Mouse (Mus musculus) liver, embryonic 15.5 days (tissue): ENCODE data around the gene Rsph6a. TPM values are rescaled to one million over a fixed set of nuclear protein-coding genes. Genes with fewer than 3 reads are reported as not detected.

Experiments
- ATAC-seq: fragments of 200-750 bp; cut with Nextera tagmentation; 2 replicates; pipeline ENCODE4 v1.8.0; 2017; ENCODE audit warnings: moderate number of reproducible peaks, mild to moderate bottlenecking, moderate library complexity; ENCODE audit not compliant: insufficient read depth
- H3K27ac ChIP-seq: fragments of 300-500 bp; sonication (generic); replicated peaks from 2 replicates; pipeline ENCODE4 v1.5.1; 2015; ENCODE audit warnings: mild to moderate bottlenecking, inconsistent platforms
- H3K27me3 ChIP-seq: fragments of 300-500 bp; sonication (generic); 2 replicates; pipeline ENCODE4 v1.6.1; 2015; ENCODE audit warnings: mild to moderate bottlenecking, inconsistent platforms
- H3K36me3 ChIP-seq: fragments of 300-500 bp; sonication (generic); replicated peaks from 2 replicates; pipeline ENCODE4 v1.6.1; 2015; ENCODE audit warnings: moderate library complexity, mild to moderate bottlenecking, inconsistent platforms
- H3K4me1 ChIP-seq: fragments of 300-500 bp; sonication (generic); replicated peaks from 2 replicates; pipeline ENCODE4 v1.6.1; 2015; ENCODE audit warnings: inconsistent platforms
- H3K4me2 ChIP-seq: fragments of 300-500 bp; sonication (generic); 2 replicates; pipeline ENCODE4 v1.6.1; 2015; ENCODE audit warnings: moderate library complexity, mild to moderate bottlenecking, inconsistent platforms
- H3K4me3 ChIP-seq: fragments of 300-500 bp; sonication (generic); replicated peaks from 2 replicates; pipeline ENCODE4 v1.5.1; 2015; ENCODE audit warnings: mild to moderate bottlenecking, inconsistent platforms
- H3K9ac ChIP-seq: fragments of 300-500 bp; sonication (generic); 2 replicates; pipeline ENCODE4 v1.6.1; 2015; ENCODE audit warnings: moderate library complexity, mild to moderate bottlenecking, inconsistent platforms
- H3K9me3 ChIP-seq: fragments of 300-500 bp; sonication (generic); replicated peaks from 2 replicates; pipeline ENCODE4 v1.6.1; 2016; ENCODE audit warnings: inconsistent platforms
- WGBS: fragments of 180-500 bp; shearing (Covaris S2); methylation state at CpG from one replicate; pipeline ENCODE4 v1.1.7; 2015; ENCODE audit warnings: mixed read lengths; ENCODE audit not compliant: insufficient replicate concordance; 5-methylcytosine and 5-hydroxymethylcytosine counted together
- polyA plus RNA-seq: library from polyadenylated mRNA; unstranded; fragments of >200 nt; fragmentation: Nextera tagmentation; extraction: Ambion mirVana; gene quantifications from 2 replicates; pipeline ENCODE4 v1.2.1, GENCODE M21; 2015

The Rsph6a gene
- polyA plus RNA-seq, 1 experiment from 2014 or later: not detected

DNA sequence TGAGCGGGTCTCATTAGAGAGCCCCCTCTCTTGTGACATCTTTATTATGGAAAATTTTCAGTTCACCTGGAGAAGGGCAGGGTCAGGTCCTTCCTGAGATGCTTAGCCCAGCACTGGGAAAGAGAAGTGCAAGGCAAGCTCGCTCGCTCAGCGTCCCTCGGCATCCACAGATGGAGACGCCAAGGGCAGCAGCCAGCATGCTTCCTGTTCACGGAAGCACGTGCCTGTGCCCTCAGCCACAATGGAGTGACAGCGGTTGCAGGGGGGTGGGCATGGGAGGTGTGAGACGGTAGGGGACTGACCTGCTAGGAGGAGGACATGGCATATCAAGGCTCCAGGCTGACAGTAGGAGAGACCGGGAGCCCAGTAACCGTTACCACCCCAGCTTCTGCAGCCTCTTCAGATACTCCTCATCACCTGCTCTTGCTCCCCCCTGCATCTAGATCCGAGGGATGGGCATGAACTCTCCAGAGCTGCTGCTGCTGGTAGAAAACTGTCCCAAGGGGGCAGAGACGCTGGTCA, 6.4 kb upstream of the Rsph6a start:
- 74% methylated on average over 14 of the region's 14 CpGs for WGBS
- H3K27me3 ChIP-seq: no peaks in the 10 kb centered on the region
- no peak overlapping the region for H3K4me2 ChIP-seq
- no peak for ATAC-seq
- no peaks in the 10 kb centered on the region for H3K4me1 ChIP-seq
- H3K9ac ChIP-seq: no peak overlapping the region
- no peaks in the 10 kb centered on the region for H3K9me3 ChIP-seq
- no peak overlapping the region for H3K27ac ChIP-seq
- peaks cover 95% of the 10 kb centered on the region for H3K36me3 ChIP-seq
- no peak overlapping the region for H3K4me3 ChIP-seq

DNA sequence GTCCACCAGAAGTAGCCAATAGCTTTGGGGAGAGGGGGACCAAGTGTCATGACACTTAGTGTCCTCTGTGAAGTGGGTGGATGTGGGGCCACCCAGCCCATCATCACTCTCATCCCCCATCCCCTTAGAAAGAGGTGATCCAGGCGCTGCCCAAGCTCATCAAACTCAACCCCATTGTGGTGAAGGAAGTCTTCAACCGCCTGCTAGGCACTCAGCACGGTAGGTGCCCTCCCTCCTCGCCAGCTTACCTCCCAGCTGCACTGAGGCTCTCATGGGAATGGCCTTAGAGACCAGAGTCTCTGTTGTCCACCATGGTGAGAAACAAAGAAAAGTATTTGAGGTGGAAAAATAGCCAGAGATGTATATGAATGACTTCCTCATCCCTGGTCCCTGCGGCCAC, 5.2 kb upstream of the Rsph6a start:
- no peak for ATAC-seq
- WGBS: 75% methylated on average over 5 of the region's 5 CpGs
- H3K4me1 ChIP-seq: no peaks in the 10 kb centered on the region
- H3K27ac ChIP-seq: no peak overlapping the region
- no peak overlapping the region for H3K4me3 ChIP-seq
- no peaks in the 10 kb centered on the region for H3K9me3 ChIP-seq
- no peak overlapping the region for H3K9ac ChIP-seq
- H3K4me2 ChIP-seq: no peak overlapping the region
- H3K36me3 ChIP-seq: peaks cover 83% of the 10 kb centered on the region
- H3K27me3 ChIP-seq: no peaks in the 10 kb centered on the region

DNA sequence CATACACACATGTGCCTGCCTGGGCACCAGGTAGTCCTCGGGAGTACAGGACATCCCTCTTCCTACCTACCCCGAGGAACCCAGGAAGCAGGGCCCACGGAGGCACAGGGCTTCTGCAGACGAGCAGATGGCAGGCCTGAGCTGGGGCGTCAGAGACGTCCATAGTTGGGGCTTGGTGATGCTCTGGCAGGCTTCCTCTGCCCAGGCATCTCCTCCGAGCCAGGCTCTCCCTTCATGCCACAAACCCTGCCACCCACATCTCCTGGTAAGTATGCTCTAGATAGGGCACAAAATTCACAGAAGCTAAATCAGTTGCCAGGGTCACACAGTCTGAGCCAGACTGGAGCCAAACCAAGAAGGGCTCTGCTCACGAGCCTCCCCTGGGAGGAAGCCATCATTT, 4.3 kb upstream of the Rsph6a start:
- H3K27me3 ChIP-seq: no peaks in the 10 kb centered on the region
- H3K4me1 ChIP-seq: no peaks in the 10 kb centered on the region
- no peak overlapping the region for H3K4me3 ChIP-seq
- WGBS: 66% methylated on average over 8 of the region's 8 CpGs
- ATAC-seq: no peak
- peaks cover 74% of the 10 kb centered on the region for H3K36me3 ChIP-seq
- no peak overlapping the region for H3K27ac ChIP-seq
- H3K9me3 ChIP-seq: no peaks in the 10 kb centered on the region
- H3K9ac ChIP-seq: no peak overlapping the region
- H3K4me2 ChIP-seq: no peak overlapping the region

DNA sequence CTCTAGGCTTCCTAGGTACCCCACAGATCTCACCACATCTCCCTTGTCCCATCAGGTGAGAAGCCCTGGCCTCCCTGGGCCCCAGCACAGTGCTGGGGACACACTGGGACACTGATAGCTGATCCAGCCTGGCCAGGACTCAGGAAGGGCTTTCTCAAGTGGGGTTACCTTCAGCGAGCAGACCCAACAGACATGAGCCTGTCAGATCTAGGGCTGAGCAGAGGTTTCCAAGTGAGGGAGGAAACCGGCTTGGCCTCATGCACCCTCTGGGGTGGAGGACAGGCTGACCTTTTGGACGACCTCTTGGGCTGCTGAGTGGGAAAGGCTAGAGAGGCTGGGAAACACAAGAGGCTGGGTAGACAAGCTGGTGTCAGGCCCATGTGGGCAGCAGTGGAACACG, 3.3 kb upstream of the Rsph6a start:
- Histone ChIP-seq H3K4me2 (no peak overlapping the region), H3K36me3 (peaks cover 64% of the 10 kb centered on the region), H3K27me3 (no peaks in the 10 kb centered on the region), H3K4me1 (no peaks in the 10 kb centered on the region), H3K9ac (no peak overlapping the region), H3K9me3 (no peaks in the 10 kb centered on the region), H3K27ac (no peak overlapping the region), H3K4me3 (no peak overlapping the region)
- no peak for ATAC-seq
- WGBS: 59% methylated on average over 4 of the region's 4 CpGs

DNA sequence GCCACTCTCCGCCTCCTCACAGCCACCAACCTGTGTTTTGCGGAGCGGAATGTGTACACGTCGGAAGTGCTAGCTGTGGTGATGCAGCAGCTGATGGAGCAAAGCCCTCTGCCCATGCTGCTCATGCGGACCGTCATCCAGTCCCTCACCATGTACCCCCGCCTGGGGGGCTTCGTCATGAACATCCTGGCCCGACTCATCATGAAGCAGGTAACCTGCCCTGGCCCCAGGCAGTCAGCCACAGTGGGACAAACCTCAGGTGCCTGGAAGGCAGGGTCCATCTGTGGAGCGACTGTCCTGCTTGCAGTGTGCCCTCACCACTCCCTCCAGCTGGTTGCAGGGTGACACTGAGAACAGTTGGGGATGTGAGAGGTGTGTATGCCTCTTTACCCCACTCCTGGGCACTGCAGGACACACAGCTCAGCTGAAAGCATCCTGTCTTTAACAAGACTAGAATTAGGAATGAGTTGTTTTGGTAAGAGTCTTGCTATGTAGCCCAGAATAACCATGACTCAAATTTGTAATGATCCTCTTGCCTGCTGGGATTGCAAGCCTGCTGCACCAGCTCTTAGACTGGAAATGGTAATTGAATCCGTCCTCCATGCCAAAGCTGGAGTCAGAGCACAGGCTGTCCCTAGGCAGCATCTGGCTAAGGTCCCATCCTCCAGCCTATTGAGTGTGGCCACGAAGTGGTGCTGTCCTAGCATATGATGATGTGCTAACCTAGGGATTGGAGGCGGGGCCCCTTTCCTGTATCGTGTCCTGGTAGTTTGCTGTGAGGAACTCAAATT, 1.9 kb upstream of the Rsph6a start:
- 74% methylated on average over 15 of the region's 15 CpGs for WGBS

DNA sequence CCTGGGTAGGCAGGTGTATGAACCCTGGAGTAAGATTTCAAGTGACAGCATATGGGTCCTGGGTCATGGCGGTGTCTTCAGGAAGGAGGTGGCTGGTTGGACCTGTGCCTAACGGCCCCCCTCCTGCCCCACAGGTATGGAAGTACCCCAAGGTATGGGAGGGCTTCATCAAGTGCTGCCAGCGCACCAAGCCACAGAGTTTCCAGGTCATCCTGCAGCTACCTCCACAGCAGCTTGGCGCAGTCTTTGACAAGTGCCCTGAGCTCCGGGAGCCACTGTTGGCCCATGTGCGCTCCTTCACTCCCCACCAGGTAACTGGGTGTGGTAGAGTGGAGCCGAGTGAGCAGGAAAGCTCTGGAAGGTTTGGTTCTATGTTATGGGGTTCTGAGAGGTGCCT, 1.4 kb upstream of the Rsph6a start:
- H3K9ac ChIP-seq: no peak overlapping the region
- no peaks in the 10 kb centered on the region for H3K27me3 ChIP-seq
- no peak for ATAC-seq
- peaks cover 44% of the 10 kb centered on the region for H3K36me3 ChIP-seq
- H3K4me2 ChIP-seq: no peak overlapping the region
- H3K27ac ChIP-seq: no peak overlapping the region
- WGBS: 76% methylated on average over 7 of the region's 7 CpGs
- H3K4me1 ChIP-seq: no peaks in the 10 kb centered on the region
- H3K4me3 ChIP-seq: no peak overlapping the region
- no peaks in the 10 kb centered on the region for H3K9me3 ChIP-seq

More for the DNA sequence above, 1.9 kb upstream of the Rsph6a start:
- Histone ChIP-seq H3K36me3 (peaks cover 50% of the 10 kb centered on the region), H3K4me1 (no peaks in the 10 kb centered on the region), H3K4me3 (no peak overlapping the region), H3K27ac (no peak overlapping the region), H3K9ac (no peak overlapping the region), H3K9me3 (no peaks in the 10 kb centered on the region), H3K4me2 (no peak overlapping the region), H3K27me3 (no peaks in the 10 kb centered on the region)
- no peak for ATAC-seq

- Histone ChIP-seq H3K27me3 (peaks cover 7% of the 10 kb centered on the region), H3K4me2 (no peak overlapping the region), H3K9ac (no peak overlapping the region), H3K4me1 (no peaks in the 10 kb centered on the region), H3K4me3 (no peak overlapping the region), H3K27ac (no peak overlapping the region), H3K9me3 (no peaks in the 10 kb centered on the region), H3K36me3 (peaks cover 28% of the 10 kb centered on the region)
- 73% methylated on average over 9 of the region's 9 CpGs for WGBS
- ATAC-seq: no peak
Observed at GRCm38 (mm10) chr7:19054777-19055076, 237 bp downstream of the Rsph6a start.

GRCm38 (mm10) chr7:19055108-19055507, 618 bp downstream of the Rsph6a start:
- no peaks in the 10 kb centered on the region for H3K4me1 ChIP-seq
- no peak for ATAC-seq
- H3K27me3 ChIP-seq: peaks cover 11% of the 10 kb centered on the region
- WGBS: 78% methylated on average over 8 of the region's 8 CpGs
- H3K9me3 ChIP-seq: no peaks in the 10 kb centered on the region
- H3K4me2 ChIP-seq: no peak overlapping the region
- no peak overlapping the region for H3K9ac ChIP-seq
- H3K36me3 ChIP-seq: peaks cover 24% of the 10 kb centered on the region
- H3K27ac ChIP-seq: no peak overlapping the region
- no peak overlapping the region for H3K4me3 ChIP-seq

GRCm38 (mm10) chr7:19057405-19057804, 2.9 kb downstream of the Rsph6a start:
- H3K4me1 ChIP-seq: no peaks in the 10 kb centered on the region
- peaks cover 12% of the 10 kb centered on the region for H3K27me3 ChIP-seq
- peaks cover 1% of the 10 kb centered on the region; the same call in 1 of the 2 replicates for H3K36me3 ChIP-seq
- 60% methylated on average over 10 of the region's 10 CpGs for WGBS
- ATAC-seq: no peak
- H3K9ac ChIP-seq: no peak overlapping the region
- no peaks in the 10 kb centered on the region for H3K9me3 ChIP-seq
- H3K4me3 ChIP-seq: no peak overlapping the region
- no peak overlapping the region for H3K27ac ChIP-seq
- no peak overlapping the region for H3K4me2 ChIP-seq

GRCm38 (mm10) chr7:19065896-19066295, 11.4 kb downstream of the Rsph6a start:
- 35% methylated on average over 13 of the region's 13 CpGs for WGBS
- peaks cover 62% of the 10 kb centered on the region for H3K27me3 ChIP-seq
- no peaks in the 10 kb centered on the region for H3K36me3 ChIP-seq
- peaks cover 4% of the 10 kb centered on the region for H3K4me1 ChIP-seq
- H3K4me3 ChIP-seq: no peak overlapping the region
- no peak overlapping the region for H3K27ac ChIP-seq
- no peak for ATAC-seq
- H3K4me2 ChIP-seq: no peak overlapping the region
- H3K9ac ChIP-seq: no peak overlapping the region
- H3K9me3 ChIP-seq: no peaks in the 10 kb centered on the region

DNA sequence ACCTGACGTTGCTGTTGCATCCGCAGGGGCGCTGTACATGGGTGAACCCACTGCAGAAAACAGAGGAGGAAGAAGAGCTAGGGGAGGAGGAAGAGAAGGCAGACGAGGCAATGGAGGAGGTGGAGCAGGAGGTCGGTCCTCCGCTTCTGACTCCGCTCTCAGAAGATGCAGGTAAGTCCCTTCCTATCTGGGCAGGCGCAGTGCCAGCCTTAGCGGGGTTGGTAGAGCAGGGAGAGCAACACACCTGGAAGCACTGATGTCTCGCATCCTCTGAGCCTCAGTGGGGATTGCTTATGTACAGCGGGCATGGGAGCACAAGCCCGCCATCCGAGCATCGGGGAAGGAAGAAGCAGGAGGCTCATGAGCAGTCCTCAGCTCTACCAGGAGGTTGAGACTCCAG, 12.6 kb downstream of the Rsph6a start:
- Histone ChIP-seq H3K9me3 (no peaks in the 10 kb centered on the region), H3K9ac (no peak overlapping the region), H3K36me3 (no peaks in the 10 kb centered on the region), H3K4me3 (no peak overlapping the region), H3K4me2 (no peak overlapping the region), H3K27ac (no peak overlapping the region), H3K27me3 (peaks cover 66% of the 10 kb centered on the region), H3K4me1 (peaks cover 4% of the 10 kb centered on the region)
- ATAC-seq: no peak
- WGBS: 33% methylated on average over 14 of the region's 14 CpGs

GRCm38 (mm10) chr7:19067935-19068334, 13.4 kb downstream of the Rsph6a start:
- Histone ChIP-seq H3K4me1 (peaks cover 4% of the 10 kb centered on the region), H3K4me2 (no peak overlapping the region), H3K27me3 (peaks cover 70% of the 10 kb centered on the region), H3K4me3 (no peak overlapping the region), H3K9me3 (no peaks in the 10 kb centered on the region), H3K36me3 (no peaks in the 10 kb centered on the region), H3K9ac (no peak overlapping the region), H3K27ac (no peak overlapping the region)
- WGBS: 50% methylated on average over 14 of the region's 14 CpGs
- no peak for ATAC-seq
